Mouse (Mus musculus): ENCODE results near the gene Mmp11. TPM values are rescaled to one million over a fixed set of nuclear protein-coding genes. Genes with fewer than 3 reads are reported as not detected.

Gene Mmp11
- polyA plus RNA-seq, 1 experiment from 2014 or later, result 55.2 TPM

DNA sequence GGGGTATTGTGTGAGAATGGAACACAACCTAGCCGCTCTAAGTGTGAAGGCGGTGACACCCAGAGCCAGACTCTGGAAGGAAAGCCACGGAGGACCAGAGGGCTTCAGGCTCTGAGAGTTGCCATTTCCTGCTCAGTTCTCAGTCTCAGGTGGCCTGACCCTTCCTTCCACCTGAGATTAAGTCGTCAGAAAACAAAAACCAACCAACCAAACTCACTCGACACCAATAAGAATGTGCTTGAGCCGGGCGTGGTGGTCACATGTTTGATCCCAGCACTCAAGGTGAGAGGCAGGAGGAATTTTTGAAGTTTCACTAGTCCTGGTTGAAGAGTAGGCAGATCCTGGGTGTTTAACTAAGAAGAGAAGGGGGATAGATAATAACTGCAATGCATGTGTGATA lies 9.6 kb upstream of the Mmp11 start:
- WGBS, result 83% methylated on average over 7 of the region's 7 CpGs
- Histone ChIP-seq H3K9ac (no peak overlapping the region), H3K4me1 (peaks cover 16% of the 10 kb centered on the region), H3K36me3 (no peaks in the 10 kb centered on the region), H3K4me2 (replicated peaks) (no peak overlapping the region), H3K27ac (no peak overlapping the region), H3K27me3 (peaks cover 21% of the 10 kb centered on the region), H3K4me3 (no peak overlapping the region), H3K9me3 (replicated peaks) (no peaks in the 10 kb centered on the region)
- ATAC-seq (ENCODE audit: low FRiP score), result no peak

DNA sequence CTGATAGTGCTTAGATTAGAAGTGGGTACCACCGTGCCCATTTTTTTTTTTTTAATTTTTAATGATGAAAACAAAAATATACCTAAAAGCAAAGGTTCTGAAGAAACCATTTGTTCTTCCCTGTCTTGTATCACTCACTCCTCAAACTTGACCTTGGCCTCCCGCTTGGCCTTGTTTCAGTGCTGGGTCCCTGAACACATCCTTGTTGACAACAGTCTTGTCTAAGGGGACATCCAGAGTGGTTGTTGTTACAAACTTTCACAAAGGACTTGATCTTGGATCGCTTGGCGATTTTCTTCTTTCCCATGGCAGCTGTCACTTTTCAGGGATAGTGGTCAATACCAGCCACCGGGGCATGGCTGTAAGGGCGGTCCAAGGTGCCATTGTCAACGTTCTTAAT lies 8.9 kb upstream of the Mmp11 start:
- H3K27me3 ChIP-seq, result peaks cover 17% of the 10 kb centered on the region
- H3K36me3 ChIP-seq, result no peaks in the 10 kb centered on the region
- H3K4me1 ChIP-seq, result peaks cover 10% of the 10 kb centered on the region; the same call in 1 of the 2 replicates
- H3K4me2 ChIP-seq (replicated peaks), result no peak overlapping the region
- H3K9ac ChIP-seq, result no peak overlapping the region
- no peaks in the 10 kb centered on the region for H3K9me3 ChIP-seq (replicated peaks)
- no peak overlapping the region for H3K4me3 ChIP-seq
- WGBS, result 88% methylated on average over 7 of the region's 7 CpGs
- ATAC-seq (ENCODE audit: low FRiP score), result no peak
- H3K27ac ChIP-seq, result no peak overlapping the region

DNA sequence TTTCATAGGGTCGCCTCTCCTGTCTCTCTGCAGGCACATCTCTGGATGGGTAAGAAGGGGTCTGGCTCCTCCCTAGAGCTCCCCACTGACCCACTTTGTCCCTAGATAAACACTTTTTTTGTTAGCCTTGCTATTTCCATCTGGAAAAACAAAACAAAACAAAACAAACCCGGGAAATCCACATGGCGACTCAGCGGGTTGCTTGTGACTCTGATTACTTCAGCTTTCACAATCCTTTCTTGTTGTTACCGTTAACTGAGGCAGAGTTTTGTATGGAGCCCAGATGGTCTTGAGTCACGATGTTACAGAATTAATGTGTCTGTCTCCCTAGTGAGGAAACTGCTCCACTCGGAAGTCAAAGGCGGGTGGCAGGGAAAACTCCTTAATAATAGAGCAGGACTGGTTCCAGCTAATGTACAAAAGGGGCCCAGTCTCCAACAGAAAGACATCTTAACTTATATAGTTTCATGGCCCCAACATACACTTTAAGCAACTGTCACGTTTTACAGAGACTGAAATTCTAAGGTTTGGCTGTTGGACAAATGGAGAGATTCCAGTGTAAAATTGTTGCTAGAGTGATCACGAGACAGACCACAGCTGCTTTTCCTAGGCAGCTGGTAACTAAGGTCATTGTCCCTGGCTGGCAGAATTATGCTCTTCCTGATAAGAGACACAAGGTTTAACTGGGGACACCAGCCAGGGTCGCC lies 7.9 kb upstream of the Mmp11 start:
- Histone ChIP-seq H3K27ac (peak overlapping the region; percentile 60), H3K27me3 (peaks cover 13% of the 10 kb centered on the region), H3K4me2 (replicated peaks) (no peak overlapping the region), H3K4me3 (no peak overlapping the region), H3K9ac (no peak overlapping the region), H3K9me3 (replicated peaks) (no peaks in the 10 kb centered on the region), H3K36me3 (no peaks in the 10 kb centered on the region), H3K4me1 (peaks cover 15% of the 10 kb centered on the region; the same call in 1 of the 2 replicates)
- 15% methylated on average over 11 of the region's 11 CpGs for whole genome bisulfite sequencing
- ATAC-seq (ENCODE audit: low FRiP score), result peak; percentile 54; the same call in 1 of the 2 replicates

DNA sequence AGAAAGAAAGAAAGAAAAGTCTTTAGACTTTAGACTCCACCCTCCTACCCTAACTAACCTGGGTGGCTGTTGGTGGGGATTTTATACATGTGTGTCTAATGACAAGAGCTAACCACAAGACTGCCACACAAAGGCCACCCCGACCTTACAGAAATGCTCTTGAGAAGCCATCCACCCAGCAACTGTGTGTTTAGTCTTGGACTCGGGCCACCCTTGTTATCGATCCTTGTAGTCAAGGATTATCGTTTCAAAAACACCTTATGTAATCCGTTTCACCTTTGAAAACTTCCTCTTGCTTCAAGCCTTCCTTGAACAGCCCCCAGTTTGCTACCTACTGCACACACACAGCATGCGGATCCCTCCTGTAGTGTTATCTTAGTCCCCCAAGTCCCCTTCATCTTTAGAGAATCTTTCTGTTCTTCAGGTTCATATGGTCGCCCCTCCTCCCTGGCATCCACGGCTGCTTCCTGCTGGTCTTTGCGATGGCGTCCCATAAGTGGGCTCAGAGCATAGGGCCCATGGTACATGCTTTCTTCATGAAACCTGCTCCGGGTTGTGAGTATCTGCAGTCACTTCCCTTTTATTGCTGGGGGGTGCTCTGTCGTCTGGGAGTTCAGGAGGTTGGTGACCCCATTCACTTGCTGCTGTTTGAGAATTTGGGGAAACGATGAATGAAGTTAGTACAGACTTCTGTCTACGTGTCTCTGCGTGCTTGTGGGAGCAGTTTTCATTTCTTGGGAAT lies 6.6 kb upstream of the Mmp11 start, which contains the start of gene Vpreb3:
Gene Vpreb3, plus strand, starts transcription at position 322 of the 742 bp plus-strand sequence.
- H3K4me3 ChIP-seq, result no peak within 1 kb of the TSS
- no peaks in the 10 kb centered on the region for H3K9me3 ChIP-seq (replicated peaks)
- no peaks in the 10 kb centered on the region for H3K36me3 ChIP-seq
- WGBS, result 76% methylated on average over 15 of the region's 15 CpGs
- H3K27me3 ChIP-seq, result peaks cover 15% of the 10 kb centered on the region
- H3K4me2 ChIP-seq (replicated peaks), result no peak within 1 kb of the TSS
- ATAC-seq (ENCODE audit: low FRiP score), result no peak
- no peak within 1 kb of the TSS for H3K9ac ChIP-seq
- H3K4me1 ChIP-seq, result peaks cover 16% of the 10 kb centered on the region; the same call in 1 of the 2 replicates
- H3K27ac ChIP-seq, result peak within 1 kb of the TSS; percentile 60

DNA sequence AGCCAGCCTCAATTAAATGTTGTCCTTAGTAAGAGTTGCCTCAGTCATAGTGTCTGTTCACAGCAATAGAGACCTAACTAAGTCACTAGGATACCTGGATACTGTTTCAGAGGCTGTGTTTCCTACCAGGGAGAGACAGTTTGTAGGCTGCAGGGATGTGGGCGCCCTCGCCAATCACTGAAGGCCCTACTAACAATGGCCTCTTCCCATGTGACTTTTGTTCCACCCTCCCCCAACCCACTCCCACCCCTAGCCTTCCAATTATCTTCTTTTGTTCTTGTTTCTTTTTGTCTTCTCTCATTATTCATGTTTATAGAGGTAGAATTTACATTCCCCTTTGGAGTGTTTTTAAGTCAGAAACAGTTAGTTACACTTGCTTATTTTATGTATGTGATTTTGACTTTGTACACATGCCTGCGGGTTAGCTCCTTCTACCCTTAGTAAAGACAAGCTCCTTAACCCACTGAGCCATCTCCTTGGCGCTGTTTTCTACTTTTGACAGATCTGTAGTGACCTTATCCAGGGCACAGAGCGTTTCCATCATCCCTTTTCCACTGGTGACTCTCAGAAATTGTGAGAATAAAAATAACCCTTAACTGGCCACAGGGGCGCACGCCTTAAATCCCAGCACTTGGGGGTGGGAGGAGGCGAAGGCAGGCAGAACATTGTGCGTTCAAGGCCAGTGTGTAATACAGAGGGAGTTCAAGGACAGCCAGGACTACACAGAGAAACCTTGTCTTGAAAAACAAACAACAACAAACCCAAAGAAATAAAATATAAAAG lies 4.9 kb upstream of the Mmp11 start:
- WGBS, result 65% methylated on average over 9 of the region's 9 CpGs
- no peak for ATAC-seq (ENCODE audit: low FRiP score)
- Histone ChIP-seq H3K4me3 (no peak overlapping the region), H3K4me1 (peaks cover 21% of the 10 kb centered on the region), H3K9ac (no peak overlapping the region), H3K4me2 (replicated peaks) (no peak overlapping the region), H3K27me3 (peaks cover 32% of the 10 kb centered on the region), H3K27ac (no peak overlapping the region), H3K36me3 (no peaks in the 10 kb centered on the region), H3K9me3 (replicated peaks) (no peaks in the 10 kb centered on the region)

DNA sequence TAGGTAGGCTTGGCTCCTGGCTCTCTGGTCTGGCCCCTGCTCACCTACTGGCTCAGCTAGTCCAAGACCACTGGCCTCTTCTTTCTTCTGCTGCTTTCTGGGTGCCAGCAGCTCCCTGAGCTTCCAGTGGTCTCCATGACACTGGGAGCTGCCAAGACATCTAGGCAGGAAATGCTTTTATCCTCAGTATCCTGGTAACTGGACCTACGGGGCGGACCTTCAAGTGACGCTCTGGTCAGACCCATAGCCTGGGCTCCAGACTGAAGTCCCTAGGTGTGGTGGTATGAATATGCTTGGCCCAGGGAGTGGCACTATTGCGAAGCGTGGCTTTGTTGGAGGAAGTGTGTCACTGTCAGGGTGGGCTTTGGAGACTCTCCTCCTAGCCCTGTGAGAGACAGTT lies 4.2 kb upstream of the Mmp11 start, which contains the start of gene Gm867:
Gene Gm867, minus strand, starts transcription at position 153 of the 400 bp plus-strand sequence.
- no peak within 1 kb of the TSS for H3K27ac ChIP-seq
- WGBS, result 83% methylated on average over 5 of the region's 5 CpGs
- H3K9ac ChIP-seq, result no peak within 1 kb of the TSS
- H3K4me1 ChIP-seq, result peaks cover 27% of the 10 kb centered on the region
- H3K9me3 ChIP-seq (replicated peaks), result no peaks in the 10 kb centered on the region
- H3K4me2 ChIP-seq (replicated peaks), result no peak within 1 kb of the TSS
- H3K4me3 ChIP-seq, result no peak within 1 kb of the TSS
- peaks cover 39% of the 10 kb centered on the region for H3K27me3 ChIP-seq
- no peaks in the 10 kb centered on the region for H3K36me3 ChIP-seq
- no peak for ATAC-seq (ENCODE audit: low FRiP score)

DNA sequence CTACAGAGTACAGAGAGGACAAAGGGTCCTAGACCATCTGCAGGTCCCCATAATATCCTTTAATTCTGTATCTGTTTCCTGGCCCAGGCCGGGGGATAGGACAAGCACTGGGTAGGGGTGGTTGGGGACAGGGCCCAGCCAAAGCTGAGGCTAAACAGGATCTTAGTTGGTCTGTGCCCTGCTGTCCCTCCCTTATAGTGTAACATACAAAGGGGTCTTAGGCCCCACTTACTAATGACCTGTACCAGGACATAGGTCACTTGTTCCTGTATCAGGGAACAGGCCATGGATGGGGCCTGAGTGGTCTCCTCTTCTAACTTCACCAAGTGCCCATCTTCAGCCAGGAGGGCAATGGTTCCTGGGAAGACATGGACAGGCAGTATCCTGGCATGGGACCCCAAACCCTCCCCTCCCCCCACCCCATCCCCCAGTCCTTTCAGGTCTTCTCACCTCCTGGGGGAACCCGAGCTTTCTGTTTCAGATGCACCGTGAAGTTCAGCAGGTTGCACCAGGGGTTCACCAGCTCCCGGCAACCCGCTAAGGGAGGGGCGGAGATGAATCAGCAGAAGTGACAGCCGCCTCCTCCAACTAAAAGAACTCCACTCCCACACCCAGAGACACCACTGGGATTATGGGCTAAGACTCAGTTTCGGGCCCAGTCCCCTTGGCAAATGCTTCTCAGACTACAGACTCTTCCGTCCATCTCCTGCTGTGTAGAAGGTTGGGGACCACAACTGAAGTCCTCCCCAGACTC lies 3.4 kb upstream of the Mmp11 start:
- 37% methylated on average over 9 of the region's 9 CpGs for WGBS
- H3K27me3 ChIP-seq, result peaks cover 46% of the 10 kb centered on the region
- no peaks in the 10 kb centered on the region for H3K36me3 ChIP-seq
- H3K27ac ChIP-seq, result no peak overlapping the region
- no peak overlapping the region for H3K9ac ChIP-seq
- H3K4me1 ChIP-seq, result peaks cover 30% of the 10 kb centered on the region
- H3K4me2 ChIP-seq (replicated peaks), result no peak overlapping the region
- ATAC-seq (ENCODE audit: low FRiP score), result no peak
- no peaks in the 10 kb centered on the region for H3K9me3 ChIP-seq (replicated peaks)
- no peak overlapping the region for H3K4me3 ChIP-seq

DNA sequence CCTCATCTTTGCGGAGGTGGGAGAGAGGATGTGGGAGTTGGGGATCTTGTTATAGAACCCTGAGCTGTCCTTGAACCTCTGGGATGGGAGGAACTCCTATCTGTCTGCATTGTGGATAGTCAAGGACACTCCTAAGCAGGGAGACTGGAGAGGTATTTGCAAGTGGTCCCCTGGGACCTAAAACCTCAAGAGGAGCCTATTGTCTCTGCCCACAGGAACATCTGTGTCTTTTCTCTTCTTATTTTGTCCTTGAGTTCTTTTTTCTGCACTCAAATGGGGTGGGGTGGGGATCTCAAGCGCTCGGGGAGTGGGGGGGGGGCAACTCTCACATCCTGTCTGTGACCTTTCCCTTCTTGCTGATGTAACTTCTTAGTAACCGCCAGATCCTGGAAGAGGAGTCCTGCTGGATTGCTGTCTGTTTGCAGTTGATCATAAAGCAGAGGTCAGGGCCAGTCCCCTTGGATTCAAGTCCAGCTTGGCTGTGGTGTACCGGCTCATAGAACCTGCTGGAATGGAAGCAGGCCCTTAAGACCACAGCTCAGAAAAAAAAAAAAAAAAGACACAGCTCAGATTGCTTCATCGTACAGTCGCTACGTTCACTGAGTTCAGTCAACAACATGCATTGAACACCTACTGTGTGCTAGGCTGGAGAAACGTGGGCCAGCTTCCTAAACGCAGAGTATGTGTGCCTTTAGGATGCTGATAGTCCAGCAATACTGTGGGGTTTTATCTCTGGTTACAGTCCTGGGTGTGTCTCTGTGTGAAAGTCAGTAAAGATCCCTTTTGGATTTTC lies 1.8 kb upstream of the Mmp11 start:
- Histone ChIP-seq H3K9ac (no peak overlapping the region), H3K4me3 (no peak overlapping the region), H3K9me3 (replicated peaks) (no peaks in the 10 kb centered on the region), H3K27ac (no peak overlapping the region), H3K36me3 (no peaks in the 10 kb centered on the region), H3K4me2 (replicated peaks) (no peak overlapping the region), H3K27me3 (peaks cover 58% of the 10 kb centered on the region), H3K4me1 (peaks cover 23% of the 10 kb centered on the region)
- no peak for ATAC-seq (ENCODE audit: low FRiP score)
- WGBS, result 53% methylated on average over 10 of the region's 10 CpGs

DNA sequence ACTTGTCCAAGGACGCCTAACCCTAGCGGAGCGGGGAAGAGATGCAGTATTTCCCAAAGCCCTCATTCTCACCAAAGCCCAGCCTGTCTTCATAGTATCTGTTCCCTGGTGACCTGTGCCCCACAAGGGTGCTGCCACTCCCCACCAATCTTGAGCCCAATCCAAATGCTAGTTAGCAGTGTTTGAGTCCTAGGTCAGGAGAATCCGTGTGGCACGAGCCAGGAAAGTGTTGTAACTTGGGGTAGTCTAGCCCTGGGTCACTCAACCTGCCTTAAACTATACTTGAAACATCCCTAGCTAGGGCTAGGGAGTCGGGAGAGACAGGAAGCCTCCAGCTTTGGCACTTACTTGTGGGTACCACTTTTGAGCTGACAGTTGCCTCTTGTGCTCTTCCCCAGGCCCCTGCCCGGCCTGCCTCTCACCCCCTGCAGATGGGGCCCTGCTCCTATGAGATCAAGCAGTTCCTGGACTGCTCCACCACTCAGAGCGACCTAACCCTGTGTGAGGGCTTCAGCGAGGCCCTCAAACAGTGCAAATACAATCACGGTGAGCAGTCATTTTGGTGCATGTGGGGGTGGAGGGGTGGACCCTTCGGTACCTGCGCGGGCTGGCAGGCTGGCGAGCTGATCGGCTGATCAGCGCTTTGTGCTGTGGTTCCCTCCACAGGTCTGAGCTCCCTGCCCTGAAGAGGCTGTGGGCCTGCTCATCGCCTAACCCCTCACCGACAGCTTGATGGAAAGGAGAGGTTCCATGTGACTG lies 792 bp upstream of the Mmp11 start:
- Histone ChIP-seq H3K36me3 (no peaks in the 10 kb centered on the region), H3K27me3 (peaks cover 66% of the 10 kb centered on the region), H3K4me1 (peaks cover 33% of the 10 kb centered on the region), H3K27ac (no peak overlapping the region), H3K9ac (no peak overlapping the region), H3K4me3 (no peak overlapping the region), H3K9me3 (replicated peaks) (no peaks in the 10 kb centered on the region), H3K4me2 (replicated peaks) (no peak overlapping the region)
- no peak for ATAC-seq (ENCODE audit: low FRiP score)
- WGBS, result 32% methylated on average over 18 of the region's 18 CpGs

DNA sequence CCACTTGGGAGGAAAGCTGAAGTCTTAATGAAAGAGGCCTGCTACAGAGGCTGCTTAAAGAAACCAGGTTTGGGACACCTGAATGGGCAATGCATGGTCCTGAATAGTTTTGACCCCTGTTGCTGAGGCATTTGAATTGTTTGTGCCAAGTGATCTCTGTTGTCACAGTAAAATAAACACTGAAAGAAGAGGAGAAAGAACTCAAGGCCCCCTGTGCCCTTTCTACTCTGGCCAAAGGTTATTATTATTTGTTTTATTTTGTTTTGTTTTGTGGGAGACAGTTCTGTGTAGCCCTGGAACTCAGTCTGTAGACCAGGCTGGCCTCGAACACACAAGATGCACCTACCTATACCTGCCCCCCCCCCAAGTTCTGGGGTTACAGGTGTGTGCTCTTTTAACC lies 1.3 kb downstream of the Mmp11 start:
- H3K36me3 ChIP-seq, result no peaks in the 10 kb centered on the region
- peak overlapping the region; percentile 92 for H3K4me2 ChIP-seq (replicated peaks)
- H3K9ac ChIP-seq, result no peak overlapping the region
- no peak overlapping the region for H3K4me3 ChIP-seq
- WGBS, result 56% methylated on average over 1 of the region's 1 CpGs
- no peaks in the 10 kb centered on the region for H3K9me3 ChIP-seq (replicated peaks)
- no peak overlapping the region for H3K27ac ChIP-seq
- H3K4me1 ChIP-seq, result peaks cover 53% of the 10 kb centered on the region
- peaks cover 83% of the 10 kb centered on the region for H3K27me3 ChIP-seq
- no peak for ATAC-seq (ENCODE audit: low FRiP score)
